Mouse (Mus musculus) spleen, adult 2 months (tissue): ENCODE measurements around the gene Cnn1.

Experiments
- CTCF ChIP-seq: fragments of 200-500 bp; IDR thresholded peaks from 2 replicates; pipeline ENCODE4 v1.5.1; 2011; ENCODE audit warnings: mild to moderate bottlenecking, inconsistent platforms; ENCODE audit not compliant: insufficient read depth, insufficient read length, insufficient replicate concordance; ENCODE audit errors: extremely low read depth
- POLR2A ChIP-seq: fragments of 200-500 bp; IDR thresholded peaks from 2 replicates; pipeline ENCODE4 v1.6.1; 2011; ENCODE audit warnings: low read depth, low read length, inconsistent platforms

GRCm38 (mm10) chr9:22051161-22051957 is 47.7 kb upstream of the Cnn1 start:
- TF ChIP-seq POLR2A, result no peak
- no peak for TF ChIP-seq CTCF
